Mouse (Mus musculus) midbrain, embryonic 16.5 days (tissue): ENCODE data around the gene Cyp2b9. TPM values are rescaled to one million over a fixed set of nuclear protein-coding genes. Genes with fewer than 3 reads are reported as not detected.
"Not testable (repeated sequence)": the region's sequence is repeated elsewhere in the genome, so short reads cannot be mapped to it uniquely, and the experiment has no call there.

ENCODE experiments used
- ATAC-seq: fragments of 200-750 bp; cut with Nextera tagmentation; 2 replicates; pipeline ENCODE4 v1.8.0; 2017; ENCODE audit warnings: moderate TSS enrichment
- H3K27ac ChIP-seq: fragments of 300-500 bp; sonication (generic); 2 replicates; pipeline ENCODE4 v1.5.1; 2014; ENCODE audit warnings: mild to moderate bottlenecking, low read length, mixed read lengths
- H3K27me3 ChIP-seq: fragments of 300-500 bp; sonication (generic); 2 replicates; pipeline ENCODE4 v1.6.1; 2014; ENCODE audit warnings: low read depth, low read length, mixed read lengths; ENCODE audit not compliant: control insufficient read depth, insufficient read depth
- H3K36me3 ChIP-seq: fragments of 300-500 bp; sonication (generic); 2 replicates; pipeline ENCODE4 v1.6.1; 2014; ENCODE audit warnings: mild to moderate bottlenecking, low read length, moderate library complexity, mixed read lengths; ENCODE audit not compliant: control insufficient read depth, insufficient read depth
- H3K4me1 ChIP-seq: fragments of 300-500 bp; sonication (generic); 2 replicates; pipeline ENCODE4 v1.6.1; 2014; ENCODE audit warnings: mild to moderate bottlenecking, low read length, mixed read lengths; ENCODE audit not compliant: control insufficient read depth, insufficient read depth
- H3K4me2 ChIP-seq: fragments of 300-500 bp; sonication (generic); 2 replicates; pipeline ENCODE4 v1.6.1; 2014; ENCODE audit warnings: mild to moderate bottlenecking, low read length, mixed read lengths
- H3K4me3 ChIP-seq: fragments of 300-500 bp; sonication (generic); 2 replicates; pipeline ENCODE4 v1.5.1; 2014; ENCODE audit warnings: low read depth, mild to moderate bottlenecking, low read length, moderate library complexity, mixed read lengths
- H3K9ac ChIP-seq: fragments of 300-500 bp; sonication (generic); 2 replicates; pipeline ENCODE4 v1.6.1; 2014; ENCODE audit warnings: low read depth, low read length, mixed read lengths
- H3K9me3 ChIP-seq: fragments of 300-500 bp; sonication (generic); replicated peaks from 2 replicates; pipeline ENCODE4 v1.6.1; 2014; ENCODE audit warnings: mild to moderate bottlenecking, low read length, mixed read lengths; ENCODE audit not compliant: control insufficient read depth, poor library complexity, severe bottlenecking
- WGBS: fragments of 180-500 bp; shearing (Covaris S2); extraction: QIAGEN DNeasy Blood & Tissue Kit; methylation state at CpG from one replicate; pipeline ENCODE4 v1.1.7; 2014; 5-methylcytosine and 5-hydroxymethylcytosine counted together
- polyA plus RNA-seq: library from polyadenylated mRNA; unstranded; fragments of >200 nt; fragmentation: Nextera tagmentation; extraction: Ambion mirVana; gene quantifications from 2 replicates; pipeline ENCODE4 v1.2.1, GENCODE M21; 2015

Cyp2b9 gene
- polyA plus RNA-seq, result not detected in 2 replicates

- H3K27ac ChIP-seq, H3K36me3 ChIP-seq, ATAC-seq, H3K9ac ChIP-seq, H3K4me1 ChIP-seq, H3K9me3 ChIP-seq, H3K4me3 ChIP-seq, H3K27me3 ChIP-seq, H3K4me2 ChIP-seq: not testable (repeated sequence)
- 60% methylated on average over 2 of the region's 3 CpGs for WGBS
Observed at GRCm38 (mm10) chr7:26173111-26173510, at the start of gene Cyp2b9. Cyp2b9 (plus strand) TSS chr7:26173411.

- not testable (repeated sequence) for H3K4me1 ChIP-seq, H3K4me3 ChIP-seq, H3K9me3 ChIP-seq, H3K27ac ChIP-seq, H3K27me3 ChIP-seq, H3K9ac ChIP-seq, H3K36me3 ChIP-seq, ATAC-seq, H3K4me2 ChIP-seq
- no CpG with 5 or more reads among the region's 2 CpGs for WGBS
Observed at GRCm38 (mm10) chr7:26139623-26140022, 33.6 kb upstream of the Cyp2b9 start.

GRCm38 (mm10) chr7:26143657-26144056, 29.6 kb upstream of the Cyp2b9 start:
- H3K36me3 ChIP-seq, H3K4me3 ChIP-seq, H3K27me3 ChIP-seq, H3K9me3 ChIP-seq, H3K9ac ChIP-seq, H3K27ac ChIP-seq, ATAC-seq, H3K4me2 ChIP-seq, H3K4me1 ChIP-seq: not testable (repeated sequence)
- 83% methylated on average over 1 of the region's 3 CpGs for WGBS

DNA sequence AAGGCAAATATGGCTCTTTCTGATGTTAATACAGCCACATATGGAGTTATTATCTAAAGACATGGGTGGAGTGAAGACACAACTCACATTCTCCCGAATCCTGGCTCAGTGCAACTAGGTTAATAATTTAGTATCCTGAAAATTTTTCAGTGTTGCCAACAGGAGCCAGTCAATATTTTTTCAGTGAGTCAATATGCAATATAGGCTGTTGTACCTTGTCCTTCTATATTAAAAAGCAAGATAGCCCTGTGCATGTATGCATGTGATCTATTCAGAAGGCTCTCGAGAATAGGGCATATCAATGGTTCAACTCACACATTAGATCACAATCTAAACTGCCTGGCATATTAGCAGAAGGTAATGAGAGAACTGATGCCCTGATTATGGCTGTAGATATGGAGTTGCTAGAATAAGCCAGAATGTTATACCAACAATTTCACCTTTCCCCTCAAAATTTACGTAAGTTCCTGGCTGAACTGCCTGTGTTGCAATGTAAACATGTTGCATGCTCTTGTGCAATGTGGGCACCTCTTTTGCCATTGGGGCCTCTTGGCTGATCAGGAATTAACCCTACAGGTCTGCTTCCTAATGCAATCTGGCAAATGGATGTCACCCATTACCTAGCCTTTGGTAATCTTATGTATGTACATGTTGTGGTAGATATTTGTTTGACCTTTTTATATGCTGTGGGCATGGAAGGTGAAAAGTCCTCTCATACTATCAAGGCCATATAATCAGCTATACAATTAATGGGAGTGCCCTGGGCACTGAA, 4.3 kb upstream of the Cyp2b9 start:
- not testable (repeated sequence) for H3K4me1 ChIP-seq, H3K4me2 ChIP-seq, H3K9me3 ChIP-seq, ATAC-seq, H3K27ac ChIP-seq, H3K27me3 ChIP-seq, H3K36me3 ChIP-seq, H3K9ac ChIP-seq, H3K4me3 ChIP-seq
- WGBS, result 75% methylated on average over 2 of the region's 3 CpGs

- Histone ChIP-seq H3K9ac (no peak overlapping the region), H3K36me3 (no peaks in the 10 kb centered on the region), H3K4me2 (no peak overlapping the region), H3K27ac (no peak overlapping the region), H3K4me1 (no peaks in the 10 kb centered on the region), H3K4me3 (no peak overlapping the region), H3K9me3 (peaks cover 6% of the 10 kb centered on the region), H3K27me3 (no peaks in the 10 kb centered on the region)
- ATAC-seq, result no peak
- 22% methylated on average over 2 of the region's 2 CpGs for WGBS
Observed at GRCm38 (mm10) chr7:26201083-26201482, 27.9 kb downstream of the Cyp2b9 start.

- not testable (repeated sequence) for H3K9me3 ChIP-seq, H3K4me3 ChIP-seq, H3K27ac ChIP-seq, H3K4me1 ChIP-seq, ATAC-seq, H3K36me3 ChIP-seq, H3K27me3 ChIP-seq, H3K4me2 ChIP-seq, H3K9ac ChIP-seq
- WGBS, result 77% methylated on average over 1 of the region's 1 CpGs
Observed at GRCm38 (mm10) chr7:26260034-26260433, 86.8 kb downstream of the Cyp2b9 start, which contains the start of gene Vmn1r184. Vmn1r184 (plus strand) TSS chr7:26260334.

Other genes starting within 250 kb of the Cyp2b9 start
- gene Cyp2b13, start 111.9 kb upstream of the Cyp2b9 start, polyA plus RNA-seq, result not detected in 2 replicates
- not detected in 2 replicates for gene Vmn1r184, start 86.9 kb downstream of the Cyp2b9 start, polyA plus RNA-seq
- gene Cyp2a4, start 133.8 kb downstream of the Cyp2b9 start, polyA plus RNA-seq, result not detected in 2 replicates
- gene Nlrp9c, start 230.3 kb downstream of the Cyp2b9 start, polyA plus RNA-seq, result not detected in 2 replicates